Mouse (Mus musculus) limb, embryonic 14.5 days (tissue): ENCODE results near the gene Glp2r. TPM values are rescaled to one million over a fixed set of nuclear protein-coding genes. Genes with fewer than 3 reads are reported as not detected.

Experiments used
- ATAC-seq: fragments of 200-750 bp; cut with Nextera tagmentation; 2 replicates; pipeline ENCODE4 v1.8.0; 2017; ENCODE audit warnings: low read depth, moderate number of reproducible peaks, moderate TSS enrichment; ENCODE audit not compliant: low FRiP score
- DNase-seq: peaks from one replicate; pipeline ENCODE4 v3.0.0-alpha.2; 2015; ENCODE audit warnings: low spot score
- H3K27ac ChIP-seq: fragments of 300-500 bp; sonication (generic); replicated peaks from 2 replicates; pipeline ENCODE4 v1.5.1; 2014; ENCODE audit warnings: low read depth, mild to moderate bottlenecking, low read length, moderate library complexity, mixed read lengths
- H3K27me3 ChIP-seq: fragments of 300-500 bp; sonication (generic); 2 replicates; pipeline ENCODE4 v1.6.1; 2014; ENCODE audit warnings: low read length, mixed read lengths; ENCODE audit not compliant: control insufficient read depth, insufficient read depth
- H3K36me3 ChIP-seq: fragments of 300-500 bp; sonication (generic); 2 replicates; pipeline ENCODE4 v1.6.1; 2014; ENCODE audit warnings: mild to moderate bottlenecking, low read length, moderate library complexity, mixed read lengths; ENCODE audit not compliant: control insufficient read depth, insufficient read depth
- H3K4me1 ChIP-seq: fragments of 300-500 bp; sonication (generic); 2 replicates; pipeline ENCODE4 v1.6.1; 2014; ENCODE audit warnings: antibody characterized with exemption, low read length, mixed read lengths; ENCODE audit not compliant: control insufficient read depth, insufficient read depth
- H3K4me2 ChIP-seq: fragments of 300-500 bp; sonication (generic); replicated peaks from 2 replicates; pipeline ENCODE4 v1.6.1; 2014; ENCODE audit warnings: low read depth, mild to moderate bottlenecking, low read length, moderate library complexity; ENCODE audit not compliant: severe bottlenecking
- H3K4me3 ChIP-seq: fragments of 300-500 bp; sonication (generic); replicated peaks from 2 replicates; pipeline ENCODE4 v1.5.1; 2014; ENCODE audit warnings: low read length
- H3K9ac ChIP-seq: fragments of 300-500 bp; sonication (generic); 2 replicates; pipeline ENCODE4 v1.6.1; 2014; ENCODE audit warnings: mild to moderate bottlenecking, low read depth, low read length, moderate library complexity; ENCODE audit not compliant: severe bottlenecking
- H3K9me3 ChIP-seq: fragments of 300-500 bp; sonication (generic); 2 replicates; pipeline ENCODE4 v1.6.1; 2016; ENCODE audit warnings: low read length; ENCODE audit not compliant: control insufficient read depth
- POLR2A ChIP-seq: fragments of 200-500 bp; IDR thresholded peaks from 2 replicates; pipeline ENCODE4 v1.8.0; 2012; ENCODE audit warnings: inconsistent platforms, mild to moderate bottlenecking, moderate library complexity, borderline replicate concordance; ENCODE audit not compliant: insufficient read depth, insufficient read length; ENCODE audit errors: extremely low read depth
- WGBS: fragments of 180-500 bp; shearing (Covaris S2); extraction: QIAGEN DNeasy Blood & Tissue Kit; methylation state at CpG from one replicate; pipeline ENCODE4 v1.1.7; 2014; 5-methylcytosine and 5-hydroxymethylcytosine counted together
- polyA plus RNA-seq, 2 experiments: library from polyadenylated mRNA; depleted of rRNA in 1 of 2; stranded (reverse) in 1 of 2; unstranded in 1 of 2; fragments of >200 nt; fragmentation: Nextera tagmentation in 1 of 2; extraction: Ambion mirVana in 1 of 2; gene quantifications; 2 replicates each; pipeline versions ENCODE4 v1.2.1 to v1.2.3; 2012 to 2014

The Glp2r gene
- polyA plus RNA-seq (2012; rRNA removed) (0.03 TPM in 1 of 2 replicates, not detected in the other), polyA plus RNA-seq (2014; fragmentation: Nextera tagmentation; extraction: Ambion mirVana) (0.14 TPM in 1 of 2 replicates, not detected in the other)

- H3K4me3 ChIP-seq = no peak within 1 kb of the TSS
- H3K9ac ChIP-seq = no peak within 1 kb of the TSS
- DNase-seq (no peak), ATAC-seq (no peak)
- H3K27ac ChIP-seq = no peak within 1 kb of the TSS
- WGBS = 76% methylated on average over 14 of the region's 14 CpGs
- no peak for TF ChIP-seq POLR2A
- H3K4me2 ChIP-seq = no peak within 1 kb of the TSS
- H3K27me3 ChIP-seq = no peaks in the 10 kb centered on the region
- no peaks in the 10 kb centered on the region for H3K4me1 ChIP-seq
- H3K36me3 ChIP-seq = no peaks in the 10 kb centered on the region
- no peaks in the 10 kb centered on the region for H3K9me3 ChIP-seq
These were observed at the start of gene Glp2r for GRCm38 (mm10) chr11:67771053-67771452. Glp2r (minus strand) TSS chr11:67771153.

DNA sequence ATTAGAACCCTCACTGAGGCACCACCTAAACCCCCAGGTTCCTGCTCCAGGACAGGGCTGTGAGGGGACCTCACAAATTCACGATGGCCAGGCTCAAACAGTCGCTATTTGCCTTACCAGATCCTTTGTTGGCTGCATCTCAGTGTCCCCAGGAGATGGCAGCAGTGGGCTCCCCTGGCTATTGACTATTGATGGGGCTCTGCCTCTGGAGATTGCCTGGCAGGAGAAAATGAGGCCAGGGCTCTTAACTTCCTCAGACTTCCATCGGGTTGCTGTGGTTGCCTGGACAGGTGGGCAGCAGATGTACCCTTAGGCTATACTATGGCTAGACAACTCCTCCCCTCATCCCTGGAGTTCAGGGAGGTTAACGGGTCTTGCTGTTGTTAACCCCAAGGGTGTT, 49.3 kb upstream of the Glp2r start:
- H3K27ac ChIP-seq = no peak overlapping the region

DNA sequence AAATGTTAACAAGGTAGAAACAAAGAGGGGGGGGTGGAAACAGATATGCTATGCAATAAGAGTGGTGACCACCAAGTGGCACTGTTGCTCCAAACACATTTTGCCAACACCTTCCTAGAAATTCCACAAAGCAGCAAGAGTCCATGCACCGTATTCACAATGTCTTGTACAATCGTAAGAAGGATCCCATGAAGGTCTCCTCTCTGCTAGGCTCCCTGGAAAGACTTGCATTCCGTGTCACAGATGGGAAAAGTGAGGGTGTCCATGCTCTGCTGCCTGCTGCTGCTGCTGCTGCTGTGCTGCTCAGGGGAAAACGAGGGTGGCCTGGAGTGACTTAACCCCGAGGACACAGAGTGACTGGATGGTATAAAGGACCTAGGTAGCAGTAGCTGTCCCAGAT, 48.7 kb upstream of the Glp2r start:
- no peaks in the 10 kb centered on the region for H3K9me3 ChIP-seq
- H3K9ac ChIP-seq = 0 out of 2 replicates have a peak overlapping the region, but pooled peaks have one; percentile 34
- peak overlapping the region; percentile 37 for H3K4me2 ChIP-seq
- no peak for ATAC-seq
- no peak overlapping the region for H3K4me3 ChIP-seq
- no peaks in the 10 kb centered on the region for H3K27me3 ChIP-seq
- TF ChIP-seq POLR2A = no peak
- H3K4me1 ChIP-seq = peaks cover 3% of the 10 kb centered on the region; the same call in 1 of the 2 replicates
- H3K27ac ChIP-seq = no peak overlapping the region
- peak; percentile 69 for DNase-seq
- WGBS = 5% methylated on average over 5 of the region's 5 CpGs
- H3K36me3 ChIP-seq = no peaks in the 10 kb centered on the region

More for the DNA sequence above, 49.3 kb upstream of the Glp2r start:
- Histone ChIP-seq H3K4me2 (no peak overlapping the region; the same call in 1 of the 2 replicates), H3K4me3 (no peak overlapping the region), H3K4me1 (peaks cover 3% of the 10 kb centered on the region; the same call in 1 of the 2 replicates), H3K9me3 (no peaks in the 10 kb centered on the region), H3K36me3 (no peaks in the 10 kb centered on the region), H3K9ac (peak overlapping the region; percentile 34; the same call in 1 of the 2 replicates), H3K27me3 (no peaks in the 10 kb centered on the region)
- ATAC-seq = no peak
- WGBS = 8% methylated on average over 4 of the region's 4 CpGs
- no peak for TF ChIP-seq POLR2A
- DNase-seq = peak; percentile 30

DNA sequence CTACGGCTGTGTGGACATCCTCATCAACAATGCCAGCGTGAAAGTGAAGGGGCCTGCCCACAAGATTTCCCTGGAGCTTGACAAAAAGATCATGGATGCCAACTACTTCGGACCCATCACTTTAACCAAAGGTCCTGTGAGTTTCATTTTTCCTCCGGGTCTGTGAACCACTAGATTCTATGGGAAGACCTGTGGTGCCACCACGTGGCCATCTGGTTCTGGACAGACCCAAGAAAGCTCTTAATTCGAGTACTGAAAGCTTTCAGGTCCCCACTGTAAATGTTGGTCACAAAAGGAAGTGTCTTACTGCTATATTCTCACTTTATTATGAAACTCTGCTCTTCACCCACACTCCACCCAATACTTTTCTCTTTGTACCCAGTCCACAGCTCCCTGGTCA, 40.6 kb upstream of the Glp2r start:
- Histone ChIP-seq H3K36me3 (no peaks in the 10 kb centered on the region), H3K9ac (no peak overlapping the region), H3K4me3 (no peak overlapping the region), H3K4me2 (no peak overlapping the region), H3K27me3 (no peaks in the 10 kb centered on the region), H3K4me1 (no peaks in the 10 kb centered on the region), H3K27ac (no peak overlapping the region), H3K9me3 (no peaks in the 10 kb centered on the region)
- TF ChIP-seq POLR2A = no peak
- DNase-seq = no peak
- ATAC-seq = no peak
- 78% methylated on average over 6 of the region's 6 CpGs for WGBS

DNA sequence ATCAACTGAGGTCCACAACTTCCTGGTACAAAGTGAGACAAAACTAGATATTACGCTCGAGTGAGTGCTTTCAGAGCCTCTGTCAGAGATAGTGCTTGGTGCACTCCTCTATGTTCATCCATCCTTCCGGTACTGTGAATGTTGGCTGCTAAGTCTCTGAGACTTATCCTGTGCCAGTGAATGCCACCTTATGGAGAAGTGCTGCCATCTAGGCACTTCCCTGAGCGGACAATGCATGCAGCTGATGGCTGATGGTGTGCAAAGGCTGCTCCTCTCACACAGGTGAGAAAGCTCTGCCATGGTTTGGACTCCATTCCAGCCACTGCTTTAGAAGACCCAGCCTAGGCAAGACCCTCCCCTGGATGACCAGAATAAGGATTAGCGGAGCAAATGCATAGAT, 37.1 kb upstream of the Glp2r start:
- Histone ChIP-seq H3K4me1 (no peaks in the 10 kb centered on the region), H3K9me3 (no peaks in the 10 kb centered on the region), H3K9ac (no peak overlapping the region), H3K4me2 (no peak overlapping the region), H3K4me3 (no peak overlapping the region), H3K27ac (no peak overlapping the region), H3K27me3 (no peaks in the 10 kb centered on the region), H3K36me3 (no peaks in the 10 kb centered on the region)
- WGBS = 84% methylated on average over 5 of the region's 5 CpGs
- DNase-seq (no peak), ATAC-seq (no peak)
- no peak for TF ChIP-seq POLR2A
